Mouse (Mus musculus) CH12.LX (cell line): ENCODE measurements around the gene Bcorl1.

Experiments
- CTCF ChIP-seq, 2 experiments: IDR thresholded peaks in 1 of 2; conservative IDR thresholded peaks in 1 of 2; 2 replicates each; pipeline ENCODE4 v1.5.1; 2011 to 2012; ENCODE audit warnings: low read depth in 2 of 2, low read length in 2 of 2, improper control_type of control experiment in 1 of 2, inconsistent platforms in 1 of 2, mild to moderate bottlenecking in 1 of 2, moderate library complexity in 1 of 2
- EP300 ChIP-seq: IDR thresholded peaks from 2 replicates; pipeline ENCODE4 v1.6.1; 2011; ENCODE audit warnings: low read length, improper control_type of control experiment
- ETS1 ChIP-seq: conservative IDR thresholded peaks from 2 replicates; pipeline ENCODE4 v1.6.1; 2012; ENCODE audit warnings: low read depth, mild to moderate bottlenecking, inconsistent platforms, low read length, improper control_type of control experiment, moderate library complexity
- GABPA ChIP-seq: IDR thresholded peaks from 2 replicates; pipeline ENCODE4 v1.6.1; 2012; ENCODE audit warnings: low read depth, low read length, improper control_type of control experiment, inconsistent platforms; ENCODE audit not compliant: insufficient replicate concordance
- HCFC1 ChIP-seq: IDR thresholded peaks from 2 replicates; pipeline ENCODE4 v1.6.1; 2012; ENCODE audit warnings: low read depth, mild to moderate bottlenecking, inconsistent platforms, low read length, improper control_type of control experiment
- IRF4 ChIP-seq: IDR thresholded peaks from 2 replicates; pipeline ENCODE4 v1.6.1; 2014; ENCODE audit warnings: low read depth, mild to moderate bottlenecking, inconsistent platforms, low read length, improper control_type of control experiment
- MAFK ChIP-seq: IDR thresholded peaks from 2 replicates; pipeline ENCODE4 v1.6.1; 2011; ENCODE audit warnings: low read length, improper control_type of control experiment; ENCODE audit not compliant: insufficient replicate concordance
- POLR2A ChIP-seq: IDR thresholded peaks from 2 replicates; pipeline ENCODE4 v1.6.1; 2011; ENCODE audit warnings: low read depth, mild to moderate bottlenecking, improper control_type of control experiment, low read length
- TCF12 ChIP-seq: IDR thresholded peaks from 2 replicates; pipeline ENCODE4 v1.6.1; 2014; ENCODE audit warnings: low read depth, mild to moderate bottlenecking, inconsistent platforms, low read length, improper control_type of control experiment
- ZC3H11A ChIP-seq: IDR thresholded peaks from 2 replicates; pipeline ENCODE4 v1.6.1; 2012; ENCODE audit warnings: low read depth, mild to moderate bottlenecking, inconsistent platforms, low read length, improper control_type of control experiment
- ZKSCAN1 ChIP-seq: IDR thresholded peaks from 2 replicates; pipeline ENCODE4 v1.6.1; 2012; ENCODE audit warnings: low read depth, inconsistent platforms, low read length, improper control_type of control experiment, borderline replicate concordance

- no peak for TF ChIP-seq HCFC1
- no peak for TF ChIP-seq ZC3H11A
- TF ChIP-seq EP300: no peak
- TF ChIP-seq IRF4: no peak
- no peak for TF ChIP-seq POLR2A
- no peak for TF ChIP-seq GABPA
- no peak for TF ChIP-seq ZKSCAN1
- TF ChIP-seq MAFK: no peak
- no peak for TF ChIP-seq ETS1
- no peak for TF ChIP-seq TCF12
- TF ChIP-seq CTCF (conservative IDR thresholded peaks at IDR 0.05 in 1 of 2, IDR thresholded peaks at IDR 0.05 in 1 of 2; ENCODE audit: low read depth in 2 of 2, low read length in 2 of 2): no peak
Measured at GRCm38 (mm10) chrX:48452931-48453673, 111.9 kb downstream of the Bcorl1 start.
